In genomic region chr17:30101801-30102200, GRCm38 (mm10) we compare ENCODE assay signal across 23 mouse cellular contexts.
DNase-seq lines count a peak whose midpoint lies in the region; ATAC-seq and TF ChIP-seq lines count a peak whose summit lies in the region.
"Had no signal": no experiment of that assay in that cellular context is flagged by ENCODE, and none has a peak within 500 bp of the region (broad histone marks: within the 10 kb centered on the region; RNA-seq: fewer than 3 reads in every experiment).

No protein-coding gene starts in this region.

- no peak for TF ChIP-seq POLR2A in thymus, adult 2 months (IDR thresholded peaks at IDR 0.05; ENCODE audit: control insufficient read depth, extremely low read depth, insufficient read depth, low read length, poor library complexity)

- H3K27me3 ChIP-seq in heart, postnatal 0 days (ENCODE audit: control insufficient read depth, insufficient read depth, low read length) = no peaks in the 10 kb centered on the region
- H3K27me3 ChIP-seq in thymus, adult 2 months (ENCODE audit: control insufficient read depth, insufficient read depth, low read length) = no peaks in the 10 kb centered on the region
- H3K27me3 ChIP-seq in embryonic facial prominence, embryonic 12.5 days = no peaks in the 10 kb centered on the region
- H3K27me3 ChIP-seq: forebrain, embryonic 12.5 days; liver, embryonic 15.5 days; lung, embryonic 15.5 days; neural tube, embryonic 12.5 days had no signal

- H3K4me1 ChIP-seq in heart, postnatal 0 days (ENCODE audit: control insufficient read depth, insufficient read depth) = peaks cover 27% of the 10 kb centered on the region
- H3K4me1 ChIP-seq in thymus, adult 2 months (replicated peaks; ENCODE audit: control insufficient read depth, insufficient read depth, low read length) = no peaks in the 10 kb centered on the region; the same call in 1 of the 2 replicates
- peaks cover 25% of the 10 kb centered on the region for H3K4me1 ChIP-seq in embryonic facial prominence, embryonic 12.5 days
- H3K4me1 ChIP-seq: neural tube, embryonic 12.5 days had no signal

- no peaks in the 10 kb centered on the region for H3K36me3 ChIP-seq in heart, postnatal 0 days (replicated peaks; ENCODE audit: control insufficient read depth, insufficient read depth, low read length)
- no peaks in the 10 kb centered on the region for H3K36me3 ChIP-seq in thymus, adult 2 months (ENCODE audit: control insufficient read depth, insufficient read depth, low read length)
- no peaks in the 10 kb centered on the region for H3K36me3 ChIP-seq in embryonic facial prominence, embryonic 12.5 days
- H3K36me3 ChIP-seq: forebrain, embryonic 12.5 days; liver, embryonic 15.5 days; lung, embryonic 15.5 days; neural tube, embryonic 12.5 days had no signal

- no peak for TF ChIP-seq EP300 in heart, postnatal 0 days (IDR thresholded peaks at IDR 0.05; ENCODE audit: low read depth)

- TF ChIP-seq CTCF in heart, postnatal 0 days (IDR thresholded peaks at IDR 0.05; ENCODE audit: low read depth) = no peak
- TF ChIP-seq CTCF in thymus, adult 2 months (IDR thresholded peaks at IDR 0.05; ENCODE audit: borderline replicate concordance, control insufficient read depth, extremely low read depth, insufficient read depth, low read length, poor library complexity) = no peak

- H3K27ac ChIP-seq in heart, postnatal 0 days (ENCODE audit: low read depth) = peak overlapping the region; percentile 64
- H3K27ac ChIP-seq in thymus, adult 2 months (ENCODE audit: control insufficient read depth, insufficient read depth, low read length) = no peak overlapping the region
- peak overlapping the region; percentile 26; the same call in 1 of the 2 replicates for H3K27ac ChIP-seq in embryonic facial prominence, embryonic 12.5 days
- H3K27ac ChIP-seq: forebrain, embryonic 12.5 days; liver, embryonic 15.5 days; lung, embryonic 15.5 days; neural tube, embryonic 12.5 days had no signal

- no peak for ATAC-seq in heart, postnatal 0 days (ENCODE audit: insufficient read depth, low read depth)
- no peak for ATAC-seq in embryonic facial prominence, embryonic 12.5 days (ENCODE audit: insufficient number of reproducible peaks, insufficient read depth, low FRiP score, low TSS enrichment)

- H3K4me3 ChIP-seq in heart, postnatal 0 days (ENCODE audit: low read depth, low read length) = no peak overlapping the region
- no peak overlapping the region for H3K4me3 ChIP-seq in thymus, adult 2 months (ENCODE audit: control insufficient read depth, insufficient read depth, low read length)
- no peak overlapping the region for H3K4me3 ChIP-seq in embryonic facial prominence, embryonic 12.5 days
- H3K4me3 ChIP-seq: forebrain, embryonic 12.5 days; heart, adult 2 months; liver, embryonic 15.5 days; lung, embryonic 15.5 days; neural tube, embryonic 12.5 days had no signal

- no peak overlapping the region for H3K9ac ChIP-seq in heart, postnatal 0 days (replicated peaks; ENCODE audit: low read depth, low read length)
- H3K9ac ChIP-seq in embryonic facial prominence, embryonic 12.5 days = no peak overlapping the region
- H3K9ac ChIP-seq: forebrain, embryonic 12.5 days; hindbrain, embryonic 14.5 days; liver, embryonic 15.5 days; lung, embryonic 15.5 days; neural tube, embryonic 12.5 days had no signal

- H3K9me3 ChIP-seq in heart, postnatal 0 days (replicated peaks; ENCODE audit: control insufficient read depth, low read length) = no peaks in the 10 kb centered on the region
- H3K9me3 ChIP-seq in embryonic facial prominence, embryonic 12.5 days = no peaks in the 10 kb centered on the region
- H3K9me3 ChIP-seq: forebrain, embryonic 12.5 days; liver, embryonic 15.5 days; lung, embryonic 15.5 days; neural tube, embryonic 12.5 days had no signal

- H3K4me2 ChIP-seq in heart, postnatal 0 days (ENCODE audit: low read depth, low read length) = no peak overlapping the region
- no peak overlapping the region for H3K4me2 ChIP-seq in embryonic facial prominence, embryonic 12.5 days (replicated peaks)
- H3K4me2 ChIP-seq: forebrain, embryonic 12.5 days; hindbrain, embryonic 14.5 days; liver, embryonic 15.5 days; lung, embryonic 15.5 days; neural tube, embryonic 12.5 days had no signal

- no peak for DNase-seq in heart, postnatal 0 days (ENCODE audit: low spot score)
- DNase-seq in heart, postnatal 4 days = no peak
- peak; percentile 5 for DNase-seq in thymus, postnatal 0 days (ENCODE audit: low spot score)
- DNase-seq in thymus, adult 2 months = no peak
- no peak for DNase-seq in kidney, postnatal 4 days
- no peak for DNase-seq in ovary, adult 18-20 months (ENCODE audit: low spot score)
- DNase-seq: cerebellum, adult 18-20 months; cerebellum, postnatal 14 days; gastrocnemius, postnatal 36 days; heart, adult 2 months; heart, postnatal 14 days; kidney, adult 8-10 months; kidney, postnatal 10 days; liver; lung, postnatal 36 days; retina, postnatal 1 day; thymus, adult 18-20 months had no signal
